Mouse (Mus musculus): ENCODE results near the gene Uso1.

DNA sequence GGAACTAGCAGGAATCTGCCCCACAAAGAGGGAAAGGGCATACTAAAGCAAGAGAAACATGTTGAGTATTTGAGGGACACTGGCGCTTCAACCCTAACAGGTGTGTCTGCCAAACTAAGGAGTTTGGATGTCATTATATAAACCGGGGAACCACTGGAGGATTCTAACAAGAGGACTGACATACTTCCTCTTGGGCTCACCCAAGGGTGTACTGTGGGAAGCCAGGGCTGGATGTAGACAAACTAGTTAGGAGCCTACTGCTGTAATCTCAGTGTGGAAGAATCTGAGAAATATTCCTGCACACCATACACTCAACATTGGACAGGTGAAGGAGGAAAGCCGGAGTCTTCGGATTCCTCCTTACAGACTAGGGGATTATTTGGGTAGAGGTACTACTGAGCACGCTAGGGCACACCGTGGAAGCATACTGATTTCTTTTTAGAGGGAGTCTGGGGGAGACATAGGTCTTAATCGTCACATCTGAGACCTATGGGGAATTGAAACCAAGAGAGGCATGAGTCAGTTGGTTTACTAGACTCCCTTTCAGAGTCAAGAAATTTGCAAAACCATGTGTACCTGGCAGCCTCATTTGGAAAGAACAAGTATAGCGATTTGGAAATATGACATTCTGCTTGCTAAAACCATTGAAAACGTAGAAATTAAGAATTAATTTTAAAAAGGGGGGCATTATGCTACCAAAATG is 1.1 kb upstream of the Uso1 start:
- TF ChIP-seq CTCF (conservative IDR thresholded peaks at IDR 0.05; ENCODE audit: insufficient read depth, insufficient read length, low read depth, low read length), result no peak
- no peak for TF ChIP-seq POLR2A (IDR thresholded peaks at IDR 0.05; ENCODE audit: low read depth, low read length)
